Mouse (Mus musculus) CH12.LX (cell line): ENCODE results near the gene Slc17a8.

Experiments
- BHLHE40 ChIP-seq: IDR thresholded peaks from 2 replicates; pipeline ENCODE4 v1.6.1; 2011; ENCODE audit warnings: mild to moderate bottlenecking, low read depth, low read length, improper control_type of control experiment
- CHD2 ChIP-seq: IDR thresholded peaks from 2 replicates; pipeline ENCODE4 v1.6.1; 2011; ENCODE audit warnings: low read length, improper control_type of control experiment
- CTCF ChIP-seq, 2 experiments: IDR thresholded peaks in 1 of 2; conservative IDR thresholded peaks in 1 of 2; 2 replicates each; pipeline ENCODE4 v1.5.1; 2011 to 2012; ENCODE audit warnings: low read depth in 2 of 2, low read length in 2 of 2, improper control_type of control experiment in 1 of 2, inconsistent platforms in 1 of 2, mild to moderate bottlenecking in 1 of 2, moderate library complexity in 1 of 2
- EP300 ChIP-seq: IDR thresholded peaks from 2 replicates; pipeline ENCODE4 v1.6.1; 2011; ENCODE audit warnings: low read length, improper control_type of control experiment
- ETS1 ChIP-seq: conservative IDR thresholded peaks from 2 replicates; pipeline ENCODE4 v1.6.1; 2012; ENCODE audit warnings: low read depth, mild to moderate bottlenecking, inconsistent platforms, low read length, improper control_type of control experiment, moderate library complexity
- HCFC1 ChIP-seq: IDR thresholded peaks from 2 replicates; pipeline ENCODE4 v1.6.1; 2012; ENCODE audit warnings: low read depth, mild to moderate bottlenecking, inconsistent platforms, low read length, improper control_type of control experiment
- MAX ChIP-seq: IDR thresholded peaks from 2 replicates; pipeline ENCODE4 v1.6.1; 2011; ENCODE audit warnings: low read length, improper control_type of control experiment
- MEF2A ChIP-seq: IDR thresholded peaks from 2 replicates; pipeline ENCODE4 v1.6.1; 2014; ENCODE audit warnings: low read depth, mild to moderate bottlenecking, inconsistent platforms, low read length, improper control_type of control experiment, borderline replicate concordance
- MYC ChIP-seq: IDR thresholded peaks from 2 replicates; pipeline ENCODE4 v1.6.1; 2011; ENCODE audit warnings: low read depth, mild to moderate bottlenecking, improper control_type of control experiment, low read length
- POLR2A ChIP-seq: IDR thresholded peaks from 2 replicates; pipeline ENCODE4 v1.6.1; 2011; ENCODE audit warnings: low read depth, mild to moderate bottlenecking, improper control_type of control experiment, low read length
- POLR2AphosphoS2 ChIP-seq: IDR thresholded peaks from 2 replicates; pipeline ENCODE4 v1.6.1; 2011; ENCODE audit warnings: low read depth, low read length, improper control_type of control experiment
- SMC3 ChIP-seq: IDR thresholded peaks from 2 replicates; pipeline ENCODE4 v1.6.1; 2011; ENCODE audit warnings: low read depth, low read length, improper control_type of control experiment
- ZNF384 ChIP-seq: IDR thresholded peaks from 2 replicates; pipeline ENCODE4 v1.6.1; 2012; ENCODE audit warnings: low read depth, low read length, improper control_type of control experiment, inconsistent platforms

DNA sequence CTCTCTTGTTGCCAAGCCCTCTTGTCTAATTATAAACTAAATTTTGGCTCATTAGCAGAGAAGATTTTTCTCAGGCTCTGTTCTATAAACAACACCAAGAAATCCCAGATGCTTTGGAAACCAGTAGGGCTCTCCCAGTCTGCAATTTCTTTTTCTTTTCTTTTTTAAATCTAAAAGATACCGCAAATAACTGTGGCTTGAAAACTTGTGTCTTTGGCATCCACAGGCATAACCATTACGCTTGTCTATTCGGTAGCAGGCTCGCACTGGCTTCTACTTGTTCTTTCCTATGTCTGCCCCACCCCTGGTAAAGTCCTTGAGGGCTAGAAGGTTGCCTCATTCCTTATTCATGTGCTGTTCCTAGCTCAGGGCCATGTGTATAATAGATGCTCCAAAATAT, 69.4 kb downstream of the Slc17a8 start:
- no peak for TF ChIP-seq CTCF (conservative IDR thresholded peaks at IDR 0.05 in 1 of 2, IDR thresholded peaks at IDR 0.05 in 1 of 2; ENCODE audit: low read depth in 2 of 2, low read length in 2 of 2)
- TF ChIP-seq MEF2A = no peak
- no peak for TF ChIP-seq HCFC1
- TF ChIP-seq EP300 = no peak
- no peak for TF ChIP-seq BHLHE40
- TF ChIP-seq SMC3 = no peak
- no peak for TF ChIP-seq POLR2A
- no peak for TF ChIP-seq MAX
- TF ChIP-seq ETS1 = no peak
- no peak for TF ChIP-seq MYC
- no peak for TF ChIP-seq ZNF384
- no peak for TF ChIP-seq POLR2AphosphoS2
- TF ChIP-seq CHD2 = no peak
